Mouse (Mus musculus) left cerebral cortex, adult 18-20 months (tissue): Measurements from ENCODE around the gene Picalm. TPM values are rescaled to one million over a fixed set of nuclear protein-coding genes. Genes with fewer than 3 reads are reported as not detected.
"Not testable (repeated sequence)": the region's sequence is repeated elsewhere in the genome, so short reads cannot be mapped to it uniquely, and the experiment has no call there.

Experiments
- DNase-seq, 2 experiments: peaks; one replicate each; pipeline ENCODE4 v3.0.0; 2021 to 2022; ENCODE audit warnings: low spot score in 2 of 2, mixed read lengths in 1 of 2
- total RNA-seq, 2 experiments: library from RNA; stranded (reverse); gene quantifications; 2 replicates each; pipeline ENCODE4 v1.2.3; 2021

The Picalm gene
- total RNA-seq, 2 experiments from 2014 or later: 139 to 141 TPM

DNA sequence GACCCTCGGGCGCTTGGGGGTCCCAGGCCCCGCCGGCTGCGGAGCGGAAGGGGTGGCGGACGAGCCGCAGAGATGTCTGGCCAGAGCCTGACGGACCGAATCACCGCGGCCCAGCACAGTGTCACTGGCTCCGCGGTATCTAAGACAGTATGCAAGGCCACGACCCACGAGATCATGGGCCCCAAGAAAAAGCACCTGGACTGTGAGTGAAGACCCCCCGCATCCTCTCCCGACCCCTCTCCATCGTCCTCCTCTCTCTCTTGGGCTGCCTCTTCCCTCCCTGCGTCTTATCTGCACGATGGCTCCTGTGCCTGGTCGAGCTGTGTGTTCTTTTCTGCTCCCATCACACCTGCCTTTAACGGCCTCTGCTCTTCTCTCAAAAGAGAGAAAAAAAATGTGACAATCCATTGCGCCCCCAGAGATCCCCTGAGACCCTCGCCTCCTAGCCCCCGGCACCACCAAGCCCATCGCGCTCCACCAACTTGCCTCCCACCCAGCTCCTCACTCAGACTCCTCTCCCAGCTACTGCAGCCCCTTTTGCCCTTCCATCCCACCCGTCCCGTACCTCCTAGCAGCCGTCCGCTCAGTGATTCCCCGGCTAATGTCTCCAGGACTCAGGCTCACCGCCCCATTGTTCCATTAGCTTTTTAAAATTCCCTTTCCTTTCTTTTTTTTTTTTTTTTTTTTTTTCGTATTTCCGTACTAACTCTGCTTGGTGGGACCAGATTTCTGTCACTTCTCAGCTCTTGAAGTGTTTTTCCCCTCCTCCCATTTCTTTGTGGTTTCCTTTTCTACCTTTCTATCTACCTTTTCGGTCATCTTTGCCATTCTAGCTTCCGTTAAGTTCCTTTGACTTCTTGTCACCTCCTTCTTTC is 725 bp downstream of the Picalm start:
- peak; percentile 8 to 14 for DNase-seq

DNA sequence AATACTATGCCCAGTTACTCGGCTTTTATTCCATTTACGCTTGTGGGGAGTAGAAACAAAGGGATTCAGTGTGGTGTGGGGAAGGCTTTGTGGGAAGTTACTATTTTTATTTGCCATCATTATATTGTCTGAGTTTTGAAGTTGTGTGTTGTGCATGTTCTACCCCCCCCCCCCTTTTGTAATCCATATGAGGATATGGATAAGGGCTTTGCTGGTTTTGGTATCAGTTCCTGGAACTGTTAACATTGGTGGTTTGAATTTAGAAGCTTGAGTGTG is 1.3 kb downstream of the Picalm start:
- no peak for DNase-seq

DNA sequence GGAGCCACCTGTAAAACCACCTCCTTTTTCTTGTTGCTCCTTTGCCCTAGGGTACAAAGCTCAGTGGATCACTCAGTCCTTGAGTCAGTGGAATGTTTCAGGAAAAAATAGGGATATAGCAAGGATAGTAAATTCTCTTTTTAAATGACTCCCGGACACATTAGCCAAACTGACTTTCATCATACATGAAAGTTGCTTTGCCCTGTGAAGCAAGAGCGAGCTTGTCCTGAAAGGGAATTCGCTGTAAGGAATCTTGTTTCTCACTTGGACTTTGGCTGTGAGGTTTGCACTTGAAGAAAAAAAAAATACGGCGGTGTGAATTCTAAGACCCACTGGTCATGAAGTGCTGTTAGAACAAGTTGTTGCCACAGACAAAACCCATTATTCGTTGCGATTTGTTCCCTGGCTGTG is 1.8 kb downstream of the Picalm start:
- DNase-seq: no peak

DNA sequence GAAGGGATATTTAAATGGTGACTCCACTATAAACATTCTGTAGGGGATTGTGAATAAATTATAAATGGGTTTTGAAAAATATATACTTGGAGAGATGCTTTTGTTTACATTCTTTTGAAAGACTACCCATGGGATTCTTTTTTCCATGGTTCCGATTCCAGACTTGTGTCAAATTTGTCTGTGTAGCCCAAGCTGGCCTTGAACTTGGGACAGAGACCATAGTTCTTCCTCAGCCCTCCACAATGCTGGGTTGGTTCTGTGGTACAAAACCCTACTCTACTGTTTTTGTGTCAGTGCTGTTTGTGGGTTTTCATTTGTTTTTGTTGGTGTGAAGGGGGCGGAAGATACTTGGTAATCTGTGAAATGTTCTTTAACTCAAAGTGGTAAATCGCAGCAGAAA is 2.3 kb downstream of the Picalm start:
- no peak for DNase-seq

DNA sequence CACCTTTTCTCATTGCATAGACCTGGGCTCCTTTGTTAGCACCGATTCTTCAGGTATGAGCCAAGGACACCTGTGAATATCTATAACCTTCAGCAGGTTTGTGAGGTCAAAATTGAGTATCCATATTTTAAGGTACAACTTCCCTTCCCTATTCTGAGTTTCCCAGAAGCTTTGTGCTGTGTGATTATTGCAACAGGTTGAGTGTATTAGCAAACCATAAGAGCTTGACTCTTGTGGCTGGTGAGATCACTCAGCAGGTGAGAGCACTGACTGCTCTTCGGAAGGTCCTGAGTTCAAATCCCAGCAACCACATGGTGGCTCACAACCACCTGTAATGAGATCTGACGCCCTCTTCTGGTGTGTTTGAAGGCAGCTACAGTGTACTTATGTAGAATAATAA is 6.7 kb downstream of the Picalm start:
- DNase-seq: no peak

DNA sequence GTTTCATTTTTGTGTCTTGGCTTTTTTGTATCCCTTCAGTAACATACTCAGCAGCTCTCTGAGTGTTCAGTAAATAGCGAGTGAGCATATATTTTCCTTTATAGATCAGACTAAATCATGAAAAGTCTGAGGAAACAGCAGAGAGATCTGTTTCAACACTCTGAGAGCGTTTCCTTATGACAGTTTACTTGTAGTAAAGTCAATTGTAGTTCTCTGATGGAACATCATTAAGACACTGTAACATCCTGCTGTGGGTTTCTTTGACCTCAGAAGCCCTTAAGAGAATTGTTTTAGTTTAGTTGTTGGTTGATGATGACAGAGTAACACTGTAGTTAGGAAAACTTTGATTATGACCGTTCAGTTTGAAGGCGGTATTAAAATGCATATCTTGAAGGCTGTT is 8.3 kb downstream of the Picalm start:
- no peak for DNase-seq

DNA sequence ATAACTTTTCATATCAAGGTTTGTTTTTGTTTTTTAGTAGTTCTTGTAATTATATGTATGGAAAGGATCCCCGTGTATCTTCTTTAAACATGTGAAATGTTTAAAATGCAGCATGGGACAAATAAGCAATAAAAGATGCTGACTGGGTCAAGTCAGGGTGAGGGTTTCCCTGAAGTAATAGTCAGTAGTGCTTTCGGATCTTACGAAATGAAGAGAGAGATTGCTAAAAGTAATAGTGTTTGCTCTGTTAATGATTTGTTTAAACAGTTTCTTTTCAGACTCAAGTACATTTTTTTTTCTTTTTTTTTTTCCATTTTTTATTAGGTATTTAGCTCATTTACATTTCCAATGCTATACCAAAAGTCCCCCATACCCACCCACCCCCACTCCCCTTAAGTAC is 10.3 kb downstream of the Picalm start:
- no peak for DNase-seq

DNA sequence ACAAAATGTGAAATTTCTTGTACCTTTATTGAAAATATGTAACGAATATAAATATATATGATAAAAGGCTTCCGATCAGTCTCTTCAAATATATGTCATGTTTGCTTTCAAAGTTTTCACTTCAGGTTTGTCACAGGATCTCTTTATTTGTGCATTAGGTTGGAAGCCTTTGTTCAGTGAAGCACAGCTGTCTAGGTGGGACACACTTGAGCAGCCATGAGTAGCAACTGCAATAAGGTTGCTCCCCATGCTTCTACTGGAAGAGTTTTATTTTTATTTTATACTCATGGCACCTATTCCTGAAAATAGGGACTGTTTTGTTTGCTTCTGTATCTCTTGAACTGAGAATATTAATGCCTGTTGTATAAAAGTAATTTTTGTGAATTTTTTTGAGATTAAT is 14.3 kb downstream of the Picalm start:
- DNase-seq: no peak

DNA sequence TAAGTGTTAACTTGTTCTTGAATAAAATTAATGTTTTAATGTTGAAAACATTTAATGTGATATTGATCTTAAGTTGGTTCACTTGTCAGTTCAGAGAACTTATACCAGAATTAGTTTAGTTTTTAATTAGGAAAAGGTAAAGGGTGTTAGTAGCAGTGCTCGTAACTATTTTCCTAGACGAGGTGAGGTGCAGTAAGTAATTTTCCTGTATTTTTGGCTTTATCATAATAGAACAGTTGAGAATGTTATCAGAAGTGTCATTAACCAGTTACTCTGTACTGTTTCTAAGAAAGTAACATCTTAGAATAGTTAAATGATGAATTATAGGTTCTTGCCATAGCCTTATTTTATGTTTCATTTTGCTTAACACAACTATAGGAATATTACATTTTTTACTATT is 15.0 kb downstream of the Picalm start:
- no peak for DNase-seq

DNA sequence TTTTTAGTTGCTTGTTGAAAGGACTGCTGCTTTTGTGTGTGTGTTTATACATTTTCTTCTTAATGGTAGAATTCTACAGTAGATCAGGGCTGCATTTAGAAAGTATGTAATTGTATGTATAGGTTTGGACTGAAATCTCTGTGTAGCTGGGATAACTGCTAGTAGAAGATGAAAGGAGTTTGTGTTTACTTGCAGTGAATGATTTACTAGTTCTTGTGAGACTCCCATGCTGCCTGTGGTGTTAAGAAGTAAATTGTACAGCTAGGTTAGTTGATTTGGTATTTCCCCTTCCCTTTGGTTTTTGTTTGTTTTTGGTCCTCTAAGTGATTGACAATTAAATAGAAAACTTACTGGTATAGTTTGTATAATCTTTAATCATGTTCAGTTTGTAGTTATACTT is 15.4 kb downstream of the Picalm start:
- no peak for DNase-seq

DNA sequence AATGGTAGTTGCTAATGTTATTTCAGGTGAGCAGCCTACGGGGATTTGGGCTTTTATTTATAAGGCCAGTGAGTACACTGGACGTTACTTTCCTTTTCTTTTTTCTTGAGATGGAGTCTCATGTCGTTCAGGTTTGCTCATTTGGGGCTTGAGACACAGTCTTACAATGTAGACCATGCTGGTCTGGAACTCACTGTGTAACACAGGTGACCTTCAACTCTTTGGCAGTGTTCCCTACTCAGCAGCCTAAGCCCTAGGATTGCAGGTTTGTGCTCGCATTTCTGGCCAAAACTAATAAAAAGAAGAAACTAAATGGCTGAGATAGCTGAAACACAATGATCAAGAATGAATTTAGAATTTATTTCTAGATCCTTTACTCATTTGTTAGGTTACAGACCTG is 15.9 kb downstream of the Picalm start:
- DNase-seq: no peak

DNA sequence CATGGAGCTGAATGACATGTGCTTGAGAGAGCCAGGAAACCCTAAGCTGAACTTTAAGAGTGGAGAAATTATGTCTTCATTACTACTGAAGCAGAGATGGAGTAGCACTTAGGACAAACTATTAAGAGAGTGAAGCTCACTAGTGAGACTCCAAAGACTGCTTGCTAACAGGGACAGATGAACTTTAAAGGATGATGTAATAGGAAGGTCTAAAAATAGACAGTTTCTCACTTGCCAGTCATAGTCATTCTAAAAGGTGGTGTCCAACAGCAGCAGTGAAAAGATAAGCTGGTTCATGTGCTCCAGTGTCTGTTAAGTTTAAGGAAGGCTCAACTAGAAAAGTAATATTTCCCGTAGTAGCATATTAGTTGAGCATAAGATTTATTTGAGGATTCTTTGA is 16.3 kb downstream of the Picalm start:
- no peak for DNase-seq

DNA sequence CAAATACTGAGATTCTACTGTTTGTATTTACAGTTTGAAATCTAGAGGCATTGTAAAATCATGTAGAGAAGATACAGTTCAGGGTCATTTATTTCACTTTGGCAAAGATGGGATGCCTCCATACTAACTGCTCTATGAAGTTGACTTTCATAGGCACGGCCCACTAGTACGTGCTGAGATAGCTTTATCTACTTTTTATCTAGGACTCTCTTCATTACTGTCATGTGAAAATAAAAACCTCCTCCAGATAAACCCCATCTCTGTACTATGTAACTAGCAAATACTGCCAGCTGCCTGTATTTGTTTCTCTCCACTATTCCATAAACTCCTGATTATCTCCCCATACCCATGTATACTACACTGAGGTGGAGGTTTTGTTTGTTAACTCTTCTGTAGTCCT is 18.0 kb downstream of the Picalm start:
- DNase-seq: no peak

DNA sequence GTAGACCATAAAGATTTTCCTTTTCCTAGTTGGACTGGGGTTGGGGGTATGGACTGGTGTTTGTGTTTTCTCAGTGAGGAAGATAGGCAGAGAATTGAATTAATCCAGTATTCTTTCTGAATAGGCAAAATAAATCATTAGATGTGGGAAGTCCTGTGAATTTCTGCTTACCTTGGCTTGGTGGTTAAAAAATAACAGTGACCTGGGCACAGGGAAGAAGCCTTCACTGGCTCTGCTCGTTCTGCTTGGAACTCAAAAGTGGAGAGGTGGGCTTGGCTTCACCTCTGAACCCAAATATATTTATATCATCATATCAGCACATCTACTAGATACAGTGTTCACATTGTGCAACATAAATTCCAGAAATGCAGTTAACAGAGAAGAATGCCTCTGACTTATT is 18.5 kb downstream of the Picalm start:
- no peak for DNase-seq

DNA sequence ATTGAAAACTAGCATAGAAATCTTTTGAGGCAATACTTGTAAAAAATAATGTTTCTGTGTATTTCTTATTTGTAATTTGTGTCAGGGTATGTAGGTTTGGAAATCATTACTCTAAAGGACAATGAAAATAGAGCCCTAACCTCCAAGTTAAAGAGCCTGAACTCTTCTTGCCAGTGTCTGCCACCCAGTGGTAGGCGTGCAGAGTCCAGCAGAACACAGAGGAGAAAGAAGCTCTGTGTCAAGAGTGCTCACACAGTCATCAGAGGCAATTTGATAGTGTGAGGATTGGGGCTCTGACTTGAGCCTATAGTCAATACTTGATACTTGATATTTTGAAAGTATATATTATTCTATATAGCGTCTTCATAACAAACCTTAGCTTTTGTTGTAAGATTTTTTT is 20.3 kb downstream of the Picalm start:
- DNase-seq: peak; percentile 18 to 37

DNA sequence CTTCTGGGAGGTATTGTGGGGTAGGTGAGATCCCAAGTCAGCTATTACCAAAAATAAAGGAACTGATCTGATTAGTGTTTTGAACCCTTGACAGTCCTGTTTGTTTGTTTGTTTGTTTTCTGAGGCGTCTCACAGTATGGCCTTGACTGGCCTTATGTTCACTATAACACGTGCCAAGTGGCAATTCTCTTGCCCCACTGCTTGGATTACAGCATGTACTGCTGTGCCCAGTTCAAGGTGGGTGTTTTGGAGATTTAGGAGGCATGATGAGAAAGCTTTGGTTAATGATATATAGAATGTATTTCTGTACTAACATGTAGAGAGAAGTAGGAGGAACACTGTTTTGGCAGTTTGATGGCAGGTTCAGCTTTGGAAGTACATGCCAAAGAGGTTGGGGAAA is 28.0 kb downstream of the Picalm start:
- no peak for DNase-seq

DNA sequence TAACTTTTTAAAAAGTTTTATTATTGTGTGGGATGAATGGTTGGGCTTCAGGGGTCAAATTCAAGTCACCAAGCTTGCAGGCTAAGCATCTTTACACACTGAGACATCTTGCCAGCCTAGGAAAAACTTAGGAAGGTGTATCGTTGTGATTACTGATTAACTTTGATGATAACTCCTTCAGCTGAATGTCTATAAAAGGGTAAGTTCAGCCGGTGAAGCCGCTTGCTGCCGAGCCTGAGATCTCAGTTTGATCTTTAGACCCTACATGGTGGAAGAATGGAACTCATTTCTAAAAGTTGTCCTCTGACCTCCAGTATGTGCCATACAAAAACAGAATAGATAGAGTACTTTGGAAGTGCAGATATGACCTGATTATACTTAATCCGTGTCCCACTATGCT is 30.6 kb downstream of the Picalm start:
- DNase-seq: no peak

DNA sequence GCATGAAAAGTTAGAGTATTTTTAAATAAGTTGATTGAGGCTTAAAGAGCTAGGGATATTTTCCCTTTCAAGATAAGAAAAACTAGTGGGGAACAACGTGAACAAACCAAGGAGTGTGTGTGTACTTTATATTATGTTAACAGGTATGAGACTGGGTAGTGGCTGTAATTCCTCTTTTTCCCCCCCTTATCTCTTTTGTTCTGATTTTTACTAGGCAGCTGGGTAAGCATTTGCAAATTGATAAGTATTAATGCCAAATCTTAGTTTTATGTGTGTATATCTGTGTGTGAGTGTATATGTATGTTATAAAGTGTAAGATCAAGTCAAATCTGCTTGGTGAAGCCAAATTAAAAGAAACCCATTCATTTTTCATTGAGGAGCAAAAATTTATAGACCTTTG is 34.3 kb downstream of the Picalm start:
- no peak for DNase-seq

DNA sequence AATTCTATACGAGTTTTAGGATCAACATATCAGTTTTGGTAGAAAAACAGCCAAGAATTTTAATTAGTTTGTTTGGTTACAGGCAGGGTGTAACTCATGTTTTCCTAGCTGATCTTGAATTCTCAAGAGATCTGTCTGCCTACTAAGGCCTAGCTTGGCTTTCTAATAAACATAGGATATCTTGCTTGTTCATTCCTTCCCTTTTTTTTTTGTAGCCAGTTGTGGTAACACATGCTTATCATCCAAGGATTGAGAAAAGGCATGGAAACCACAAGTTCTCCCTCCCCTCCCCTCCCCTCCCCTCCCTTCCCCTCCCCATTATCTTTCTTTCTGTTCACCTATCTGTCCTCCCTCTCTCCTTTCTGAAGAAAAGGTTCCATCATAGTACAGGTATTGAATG is 36.0 kb downstream of the Picalm start:
- no peak for DNase-seq

DNA sequence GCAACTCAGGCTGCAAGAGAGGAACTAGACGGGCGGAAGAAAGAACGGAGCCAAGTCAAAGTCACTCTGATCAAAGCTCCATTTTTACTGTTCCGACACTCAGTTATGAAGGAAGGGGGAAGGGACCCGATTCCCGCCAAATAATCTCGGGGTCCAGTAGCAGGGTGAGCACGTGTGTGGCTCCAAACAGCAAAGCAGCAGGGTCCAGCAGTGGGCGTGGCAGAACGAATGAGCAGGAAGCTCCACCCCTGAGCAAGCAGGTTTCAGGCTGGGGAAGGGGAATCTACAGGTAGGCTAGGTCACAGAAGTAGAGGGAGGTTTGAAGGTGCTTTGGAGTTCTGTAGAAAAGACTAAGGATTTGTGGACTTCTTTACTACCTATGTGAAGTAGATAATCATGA is 37.8 kb downstream of the Picalm start:
- not testable (repeated sequence) for DNase-seq

DNA sequence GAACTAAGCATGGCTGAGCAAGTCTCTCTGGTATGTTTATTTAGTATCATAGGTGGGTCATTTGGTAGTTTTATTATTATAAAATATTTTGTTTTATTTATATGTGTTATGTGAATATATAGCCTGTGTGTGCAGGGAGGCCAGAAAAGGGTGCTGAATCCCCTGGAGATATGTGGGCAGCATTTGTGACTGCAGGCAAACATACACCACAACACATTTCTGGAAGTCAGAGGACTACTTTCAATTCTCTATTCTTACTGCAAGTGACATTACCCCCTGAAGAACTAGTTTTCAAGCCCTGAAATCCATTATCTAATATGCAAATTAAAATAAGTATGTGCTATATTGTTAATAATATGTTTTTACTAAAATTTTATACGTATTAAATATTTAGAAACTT is 43.8 kb downstream of the Picalm start:
- no peak for DNase-seq

DNA sequence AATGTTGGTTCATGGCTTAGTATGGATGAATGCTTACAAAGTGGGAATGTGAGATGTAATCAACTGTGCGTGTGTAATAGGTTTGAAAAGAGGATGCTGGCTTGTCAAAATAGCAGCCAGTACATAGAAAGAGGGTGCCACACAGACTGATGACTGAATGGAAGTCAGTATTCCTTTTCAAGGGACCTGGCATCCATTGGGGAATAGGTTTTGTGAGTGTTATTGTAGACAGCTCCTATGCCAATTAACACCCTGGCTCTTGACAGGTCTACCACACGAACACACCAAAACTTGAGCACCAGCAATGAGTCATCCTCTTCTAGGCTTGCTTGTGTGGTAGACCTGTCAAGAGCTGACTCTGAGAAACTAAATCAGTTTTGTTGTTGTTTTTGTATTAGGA is 45.6 kb downstream of the Picalm start:
- DNase-seq: no peak

DNA sequence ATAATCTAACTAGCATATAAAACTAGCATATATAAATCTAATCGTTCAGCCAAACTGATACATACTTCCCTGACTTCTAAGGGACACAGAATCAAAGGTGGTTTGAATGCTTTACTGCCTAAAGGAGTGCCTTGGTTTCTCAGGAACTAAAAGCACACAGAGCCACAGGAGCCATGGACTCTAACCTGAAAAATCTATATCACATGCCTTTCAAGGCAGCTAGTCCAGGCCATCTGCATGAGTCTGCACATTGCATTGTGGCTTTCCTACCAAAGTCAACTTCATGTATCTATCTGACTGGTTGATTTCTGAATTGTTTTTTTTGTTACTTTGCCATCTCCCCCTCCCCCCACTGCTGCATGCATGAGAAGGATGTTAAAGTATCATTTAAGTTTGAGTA is 50.6 kb downstream of the Picalm start:
- DNase-seq: no peak

DNA sequence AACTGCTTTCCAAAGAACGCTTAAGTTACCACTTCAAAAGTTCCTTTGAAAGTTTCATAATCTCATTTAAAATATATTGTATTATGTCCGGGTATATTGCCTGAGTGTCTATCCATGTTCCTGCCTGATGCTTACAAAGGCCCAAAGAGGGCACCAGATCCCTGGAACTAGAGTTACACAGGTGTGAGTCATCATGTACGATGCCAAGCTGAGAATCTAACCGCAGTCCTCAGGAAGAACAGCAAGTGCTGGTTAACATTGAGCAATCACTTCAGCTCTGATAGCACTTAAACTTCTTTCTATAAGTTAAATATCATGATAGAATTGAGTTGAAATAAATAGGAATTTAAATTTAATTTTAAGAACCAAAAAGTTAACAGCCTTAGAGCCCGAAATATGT is 70.2 kb downstream of the Picalm start:
- DNase-seq: no peak
